Mouse (Mus musculus) stomach, embryonic 14.5 days (tissue): ENCODE results near the gene Prkacb. TPM values are rescaled to one million over a fixed set of nuclear protein-coding genes. Genes with fewer than 3 reads are reported as not detected.
A peak's percentile ranks its signal among the peaks of the same experiment; 100 is the strongest.

Experiments
- ATAC-seq: fragments of 200-750 bp; cut with Nextera tagmentation; 2 replicates; pipeline ENCODE4 v1.8.0; 2017; ENCODE audit warnings: low read depth, moderate TSS enrichment; ENCODE audit not compliant: insufficient number of reproducible peaks, insufficient read depth, low FRiP score
- H3K27ac ChIP-seq: fragments of 300-500 bp; sonication (generic); 2 replicates; pipeline ENCODE4 v1.5.1; 2014; ENCODE audit warnings: mild to moderate bottlenecking, low read length, moderate library complexity, mixed read lengths
- H3K27me3 ChIP-seq: fragments of 300-500 bp; sonication (generic); 2 replicates; pipeline ENCODE4 v1.6.1; 2014; ENCODE audit warnings: low read length, control low read depth, mixed read lengths; ENCODE audit not compliant: control insufficient read depth, insufficient read depth
- H3K36me3 ChIP-seq: fragments of 300-500 bp; sonication (generic); 2 replicates; pipeline ENCODE4 v1.6.1; 2014; ENCODE audit warnings: mild to moderate bottlenecking, control low read depth, low read length, moderate library complexity, mixed read lengths; ENCODE audit not compliant: control insufficient read depth, insufficient read depth
- H3K4me1 ChIP-seq: fragments of 300-500 bp; sonication (generic); 2 replicates; pipeline ENCODE4 v1.6.1; 2014; ENCODE audit warnings: low read length, control low read depth, mixed read lengths; ENCODE audit not compliant: control insufficient read depth, insufficient read depth
- H3K4me2 ChIP-seq: fragments of 300-500 bp; sonication (generic); replicated peaks from 2 replicates; pipeline ENCODE4 v1.6.1; 2014; ENCODE audit warnings: low read depth, low read length, control low read depth
- H3K4me3 ChIP-seq: fragments of 300-500 bp; sonication (generic); 2 replicates; pipeline ENCODE4 v1.5.1; 2014; ENCODE audit warnings: low read depth, low read length, control low read depth
- H3K9ac ChIP-seq: fragments of 300-500 bp; sonication (generic); replicated peaks from 2 replicates; pipeline ENCODE4 v1.6.1; 2014; ENCODE audit warnings: low read depth, mild to moderate bottlenecking, control low read depth, low read length, moderate library complexity, mixed read lengths
- H3K9me3 ChIP-seq: fragments of 300-500 bp; sonication (generic); 2 replicates; pipeline ENCODE4 v1.6.1; 2016; ENCODE audit warnings: low read depth, low read length, control low read depth; ENCODE audit not compliant: control insufficient read depth
- WGBS: fragments of 180-500 bp; shearing (Covaris S2); extraction: QIAGEN DNeasy Blood & Tissue Kit; methylation state at CpG from one replicate; pipeline ENCODE4 v1.1.7; 2014; 5-methylcytosine and 5-hydroxymethylcytosine counted together
- polyA plus RNA-seq: library from polyadenylated mRNA; unstranded; fragments of >200 nt; fragmentation: Nextera tagmentation; extraction: Ambion mirVana; gene quantifications from 2 replicates; pipeline ENCODE4 v1.2.1, GENCODE M21; 2014

The Prkacb gene
- polyA plus RNA-seq, 1 experiment from 2014 or later, result 68.4 TPM

- no peaks in the 10 kb centered on the region for H3K9me3 ChIP-seq
- no peak for ATAC-seq
- H3K27ac ChIP-seq, result no peak overlapping the region
- no peak overlapping the region for H3K9ac ChIP-seq
- 85% methylated on average over 6 of the region's 6 CpGs for WGBS
- H3K4me2 ChIP-seq, result no peak overlapping the region
- no peaks in the 10 kb centered on the region for H3K36me3 ChIP-seq
- no peaks in the 10 kb centered on the region for H3K27me3 ChIP-seq
- no peaks in the 10 kb centered on the region for H3K4me1 ChIP-seq
- no peak overlapping the region for H3K4me3 ChIP-seq
Observed at GRCm38 (mm10) chr3:146843470-146843869, 30.7 kb upstream of the Prkacb start.

GRCm38 (mm10) chr3:146842766-146843165 lies 30.0 kb upstream of the Prkacb start:
- 30% methylated on average over 3 of the region's 3 CpGs for WGBS
- Histone ChIP-seq H3K4me3 (no peak overlapping the region), H3K4me2 (no peak overlapping the region), H3K36me3 (no peaks in the 10 kb centered on the region), H3K27ac (no peak overlapping the region), H3K4me1 (no peaks in the 10 kb centered on the region), H3K27me3 (no peaks in the 10 kb centered on the region), H3K9ac (no peak overlapping the region), H3K9me3 (no peaks in the 10 kb centered on the region)
- ATAC-seq, result no peak

DNA sequence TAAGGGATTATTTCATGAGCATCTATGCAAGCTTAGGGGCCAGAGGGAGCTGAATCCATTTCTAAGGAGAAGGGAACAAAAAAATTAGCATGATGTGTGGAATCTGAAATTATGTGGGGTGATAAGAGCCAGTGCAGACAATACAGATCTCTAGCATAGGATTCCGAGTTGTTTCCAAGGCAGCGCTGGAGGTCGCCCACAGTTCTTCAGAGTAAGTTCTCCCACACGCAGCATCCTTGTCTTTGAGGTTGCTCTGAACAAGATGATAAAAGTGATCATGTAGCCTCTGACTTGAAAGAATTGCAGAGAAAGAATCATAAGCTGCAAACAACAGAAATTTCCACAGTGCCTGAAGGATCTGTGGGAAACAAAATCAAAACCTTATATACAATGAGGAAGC lies 7.9 kb upstream of the Prkacb start:
- Histone ChIP-seq H3K27ac (no peak overlapping the region), H3K9me3 (no peaks in the 10 kb centered on the region), H3K36me3 (no peaks in the 10 kb centered on the region), H3K9ac (no peak overlapping the region), H3K4me2 (no peak overlapping the region), H3K4me3 (no peak overlapping the region), H3K27me3 (no peaks in the 10 kb centered on the region), H3K4me1 (no peaks in the 10 kb centered on the region)
- no peak for ATAC-seq
- 93% methylated on average over 4 of the region's 4 CpGs for WGBS

DNA sequence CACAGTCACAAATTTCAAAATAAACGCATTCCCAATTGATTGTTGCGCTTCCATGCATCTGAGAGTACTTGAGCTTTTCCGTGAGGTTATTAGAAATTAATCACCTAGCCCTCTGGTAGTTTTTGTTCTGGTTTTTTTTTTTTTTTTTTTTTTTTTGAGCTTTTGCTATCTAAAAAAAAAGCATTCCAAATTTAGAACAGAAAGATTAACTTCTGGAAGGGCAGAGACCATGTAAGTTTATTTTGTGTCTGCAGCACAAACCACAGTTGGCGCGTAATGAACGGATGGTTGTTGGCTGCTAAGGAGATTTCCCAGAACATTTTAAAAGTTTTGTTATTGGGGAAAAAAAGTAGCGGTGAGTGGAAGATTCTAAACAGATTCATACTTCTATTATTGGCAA lies 834 bp upstream of the Prkacb start:
- H3K4me2 ChIP-seq, result peak overlapping the region; percentile 72
- H3K9ac ChIP-seq, result no peak overlapping the region; the same call in 1 of the 2 replicates
- no peak overlapping the region for H3K27ac ChIP-seq
- no peaks in the 10 kb centered on the region for H3K9me3 ChIP-seq
- peak overlapping the region; percentile 69 for H3K4me3 ChIP-seq
- H3K27me3 ChIP-seq, result no peaks in the 10 kb centered on the region
- no peaks in the 10 kb centered on the region for H3K36me3 ChIP-seq
- ATAC-seq, result no peak
- H3K4me1 ChIP-seq, result peaks cover 4% of the 10 kb centered on the region; the same call in 1 of the 2 replicates
- 43% methylated on average over 7 of the region's 7 CpGs for WGBS

GRCm38 (mm10) chr3:146812041-146812878 lies 530 bp downstream of the Prkacb start:
- Histone ChIP-seq H3K4me3 (peak overlapping the region; percentile 69), H3K4me2 (peak overlapping the region; percentile 61), H3K4me1 (peaks cover 4% of the 10 kb centered on the region; the same call in 1 of the 2 replicates), H3K9ac (peak overlapping the region; percentile 83), H3K36me3 (no peaks in the 10 kb centered on the region), H3K27ac (peak overlapping the region; percentile 87), H3K9me3 (no peaks in the 10 kb centered on the region), H3K27me3 (no peaks in the 10 kb centered on the region)
- under 1% methylated on average over 44 of the region's 60 CpGs for WGBS
- peak; percentile 74 for ATAC-seq

- H3K4me1 ChIP-seq, result no peaks in the 10 kb centered on the region
- ATAC-seq, result no peak
- H3K27me3 ChIP-seq, result no peaks in the 10 kb centered on the region
- 89% methylated on average over 12 of the region's 12 CpGs for WGBS
- no peaks in the 10 kb centered on the region; the same call in 1 of the 2 replicates for H3K36me3 ChIP-seq
- no peak overlapping the region for H3K9ac ChIP-seq
- no peak overlapping the region for H3K27ac ChIP-seq
- no peaks in the 10 kb centered on the region for H3K9me3 ChIP-seq
- no peak overlapping the region for H3K4me2 ChIP-seq
- no peak overlapping the region for H3K4me3 ChIP-seq
Observed at GRCm38 (mm10) chr3:146793554-146794257, 19.1 kb downstream of the Prkacb start.

DNA sequence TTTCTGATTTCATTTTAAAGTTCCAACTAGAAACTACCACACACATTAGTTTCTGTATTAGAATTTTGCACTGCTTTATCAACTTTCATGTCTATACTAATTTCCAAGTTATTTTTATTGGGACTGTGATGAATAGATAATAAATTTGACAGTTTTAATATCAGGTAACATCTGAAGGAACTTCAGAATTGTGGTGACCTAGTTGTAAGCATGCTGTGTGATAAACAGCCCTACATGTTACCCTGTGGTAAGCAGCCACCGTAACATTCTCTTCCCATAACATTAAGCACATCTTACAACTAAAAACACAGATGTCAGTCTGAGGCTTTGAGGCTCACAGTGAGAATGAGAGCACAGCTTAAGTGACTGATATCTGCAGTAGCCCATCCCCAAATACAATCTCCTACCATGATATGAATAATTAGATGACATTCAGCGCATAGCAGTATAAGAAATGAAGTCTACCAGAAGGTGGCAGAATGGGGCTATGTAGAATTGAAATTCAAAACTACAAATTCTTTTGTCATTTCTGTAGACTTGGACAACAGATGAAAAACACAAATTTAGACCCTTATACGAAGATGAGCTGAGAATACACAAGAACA lies 20.5 kb downstream of the Prkacb start:
- Histone ChIP-seq H3K36me3 (no peaks in the 10 kb centered on the region; the same call in 1 of the 2 replicates), H3K4me3 (no peak overlapping the region), H3K27ac (no peak overlapping the region), H3K27me3 (no peaks in the 10 kb centered on the region), H3K4me2 (no peak overlapping the region), H3K9ac (no peak overlapping the region), H3K9me3 (no peaks in the 10 kb centered on the region), H3K4me1 (no peaks in the 10 kb centered on the region)
- 84% methylated on average over 3 of the region's 3 CpGs for WGBS
- ATAC-seq, result no peak

GRCm38 (mm10) chr3:146784233-146784632 lies 28.6 kb downstream of the Prkacb start:
- no peak overlapping the region for H3K27ac ChIP-seq
- WGBS, result 80% methylated on average over 3 of the region's 3 CpGs

More at GRCm38 (mm10) chr3:146784233-146784632, 28.6 kb downstream of the Prkacb start:
- no peak overlapping the region for H3K4me3 ChIP-seq
- H3K36me3 ChIP-seq, result no peaks in the 10 kb centered on the region
- ATAC-seq, result no peak
- peaks cover 6% of the 10 kb centered on the region; the same call in 1 of the 2 replicates for H3K4me1 ChIP-seq
- H3K4me2 ChIP-seq, result no peak overlapping the region
- no peaks in the 10 kb centered on the region for H3K27me3 ChIP-seq
- H3K9me3 ChIP-seq, result no peaks in the 10 kb centered on the region
- H3K9ac ChIP-seq, result no peak overlapping the region
